Mouse (Mus musculus): Measurements from ENCODE around the gene Zfp334. TPM values are rescaled to one million over a fixed set of nuclear protein-coding genes. Genes with fewer than 3 reads are reported as not detected.

The Zfp334 gene
- polyA plus RNA-seq, 1 experiment from 2014 or later, result 2.5 TPM

DNA sequence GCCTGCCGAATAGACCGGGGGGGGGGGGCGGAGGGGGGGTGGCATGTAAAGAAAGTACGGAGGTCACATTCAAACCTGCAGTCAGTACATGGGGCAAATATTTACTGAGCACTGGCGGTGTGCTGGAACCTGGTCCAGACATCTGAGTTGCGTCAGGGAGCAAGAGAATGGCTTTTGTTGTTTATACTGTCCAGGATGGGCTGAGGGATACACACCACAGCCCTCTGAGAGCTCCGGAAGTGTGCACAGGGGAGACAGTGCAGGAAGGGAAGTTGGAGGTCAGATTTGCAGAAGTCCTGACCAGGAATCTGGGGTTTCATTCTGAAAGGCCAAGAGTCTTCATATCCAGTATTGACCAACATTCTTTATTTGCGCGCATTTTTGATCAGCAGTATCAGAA, 16.9 kb upstream of the Zfp334 start:
- Histone ChIP-seq H3K9me3 (ENCODE audit: low read length) (no peaks in the 10 kb centered on the region), H3K9ac (replicated peaks; ENCODE audit: low read depth) (no peak overlapping the region), H3K4me3 (ENCODE audit: low read depth, low read length) (no peak overlapping the region), H3K36me3 (ENCODE audit: insufficient read depth, low read length) (no peaks in the 10 kb centered on the region), H3K27me3 (replicated peaks; ENCODE audit: insufficient read depth, low read length) (no peaks in the 10 kb centered on the region), H3K4me1 (ENCODE audit: insufficient read depth, low read depth, low read length) (0 out of 2 replicates have a peak, but pooled peaks cover 2% of the 10 kb centered on the region), H3K27ac (ENCODE audit: low read length) (peak overlapping the region; percentile 66), H3K4me2 (replicated peaks; ENCODE audit: low read depth, low read length) (no peak overlapping the region)
- 20% methylated on average over 9 of the region's 9 CpGs for WGBS
- TF ChIP-seq EP300 (IDR thresholded peaks at IDR 0.05) (peak; percentile 36; the same call in 1 of the 2 replicates), CTCF (IDR thresholded peaks at IDR 0.05) (no peak)
- ATAC-seq, result peak; percentile 82
- DNase-seq (ENCODE audit: low spot score), result peak; percentile 49

DNA sequence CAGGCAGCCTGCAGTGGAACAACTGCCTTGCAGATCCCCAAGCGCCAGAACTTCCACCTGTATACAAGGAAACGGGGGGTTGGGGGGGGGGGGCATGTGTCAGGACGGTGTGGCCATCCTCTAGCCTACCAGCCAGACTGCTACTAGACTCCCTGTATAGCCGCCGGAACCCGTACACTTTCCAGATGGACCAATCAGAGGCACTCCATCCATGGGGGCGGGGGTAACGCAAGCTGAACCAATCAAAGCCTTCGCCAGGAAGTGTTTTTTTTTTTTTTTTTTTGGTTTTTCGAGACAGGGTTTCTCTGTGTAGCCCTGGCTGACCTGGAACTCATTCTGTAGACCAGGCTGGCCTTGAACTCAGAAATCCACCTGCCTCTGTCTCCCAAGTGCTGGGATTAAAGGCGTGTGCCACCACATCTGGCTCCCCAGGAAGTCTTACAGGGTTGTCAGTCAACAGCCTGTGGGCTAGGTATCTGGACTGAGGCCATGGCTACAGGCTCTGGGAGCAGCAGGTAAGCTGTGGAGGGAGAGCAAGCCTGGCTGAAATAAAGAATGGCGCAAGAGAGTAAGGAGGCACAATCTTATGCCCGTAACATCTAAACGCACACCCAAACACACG, 10.2 kb upstream of the Zfp334 start:
- TF ChIP-seq EP300 (IDR thresholded peaks at IDR 0.05) (no peak), CTCF (IDR thresholded peaks at IDR 0.05) (no peak)
- no peaks in the 10 kb centered on the region for H3K27me3 ChIP-seq (replicated peaks; ENCODE audit: insufficient read depth, low read length)
- DNase-seq (ENCODE audit: low spot score) (no peak), ATAC-seq (no peak)
- H3K36me3 ChIP-seq (ENCODE audit: insufficient read depth, low read length), result no peaks in the 10 kb centered on the region
- H3K4me3 ChIP-seq (ENCODE audit: low read depth, low read length), result no peak overlapping the region
- no peak overlapping the region for H3K9ac ChIP-seq (replicated peaks; ENCODE audit: low read depth)
- H3K9me3 ChIP-seq (ENCODE audit: low read length), result no peaks in the 10 kb centered on the region
- H3K4me1 ChIP-seq (ENCODE audit: insufficient read depth, low read depth, low read length), result 0 out of 2 replicates have a peak, but pooled peaks cover 2% of the 10 kb centered on the region
- H3K27ac ChIP-seq (ENCODE audit: low read length), result no peak overlapping the region
- H3K4me2 ChIP-seq (replicated peaks; ENCODE audit: low read depth, low read length), result no peak overlapping the region
- WGBS, result 77% methylated on average over 13 of the region's 15 CpGs

DNA sequence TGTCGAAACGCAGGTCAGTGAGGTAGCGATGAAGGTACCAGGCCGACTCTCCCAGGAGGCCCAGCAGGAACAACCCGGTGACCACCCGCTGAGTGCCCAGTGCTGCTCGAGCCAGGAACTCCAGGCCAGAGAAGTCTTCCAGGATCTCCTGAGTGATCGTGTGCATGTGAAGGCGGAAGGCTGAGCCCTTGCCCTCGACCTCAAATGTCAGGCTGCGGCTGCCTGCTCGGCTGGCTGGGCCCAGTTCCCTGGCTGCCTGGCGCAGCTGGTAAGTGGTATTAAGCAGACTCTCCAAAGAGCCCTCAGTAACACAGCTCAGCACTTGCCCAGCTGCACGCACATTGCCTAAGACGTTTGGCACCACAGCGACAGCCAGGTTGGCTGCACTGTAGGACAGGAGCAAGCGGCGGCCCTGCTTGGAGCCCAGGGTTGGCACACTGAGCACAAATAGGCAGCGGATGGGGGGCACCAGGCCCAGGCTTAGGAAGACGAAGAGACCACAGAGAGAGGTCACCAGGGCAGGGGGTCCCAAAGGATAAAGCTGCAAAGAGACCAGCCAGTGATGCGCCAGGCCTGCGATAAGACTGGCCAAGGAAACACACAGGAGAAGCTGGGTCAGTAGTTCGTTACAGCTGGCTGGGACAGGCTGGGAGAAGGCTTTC, 9.6 kb upstream of the Zfp334 start:
- Histone ChIP-seq H3K27me3 (replicated peaks; ENCODE audit: insufficient read depth, low read length) (no peaks in the 10 kb centered on the region), H3K4me3 (ENCODE audit: low read depth, low read length) (no peak overlapping the region), H3K9me3 (ENCODE audit: low read length) (no peaks in the 10 kb centered on the region), H3K27ac (ENCODE audit: low read length) (no peak overlapping the region), H3K4me2 (replicated peaks; ENCODE audit: low read depth, low read length) (no peak overlapping the region), H3K36me3 (ENCODE audit: insufficient read depth, low read length) (no peaks in the 10 kb centered on the region), H3K4me1 (ENCODE audit: insufficient read depth, low read depth, low read length) (0 out of 2 replicates have a peak, but pooled peaks cover 2% of the 10 kb centered on the region), H3K9ac (replicated peaks; ENCODE audit: low read depth) (no peak overlapping the region)
- ATAC-seq (peak; percentile 42), DNase-seq (ENCODE audit: low spot score) (peak; percentile 38)
- WGBS, result 65% methylated on average over 23 of the region's 23 CpGs
- TF ChIP-seq EP300 (IDR thresholded peaks at IDR 0.05), result no peak
- no peak for TF ChIP-seq CTCF (IDR thresholded peaks at IDR 0.05)

DNA sequence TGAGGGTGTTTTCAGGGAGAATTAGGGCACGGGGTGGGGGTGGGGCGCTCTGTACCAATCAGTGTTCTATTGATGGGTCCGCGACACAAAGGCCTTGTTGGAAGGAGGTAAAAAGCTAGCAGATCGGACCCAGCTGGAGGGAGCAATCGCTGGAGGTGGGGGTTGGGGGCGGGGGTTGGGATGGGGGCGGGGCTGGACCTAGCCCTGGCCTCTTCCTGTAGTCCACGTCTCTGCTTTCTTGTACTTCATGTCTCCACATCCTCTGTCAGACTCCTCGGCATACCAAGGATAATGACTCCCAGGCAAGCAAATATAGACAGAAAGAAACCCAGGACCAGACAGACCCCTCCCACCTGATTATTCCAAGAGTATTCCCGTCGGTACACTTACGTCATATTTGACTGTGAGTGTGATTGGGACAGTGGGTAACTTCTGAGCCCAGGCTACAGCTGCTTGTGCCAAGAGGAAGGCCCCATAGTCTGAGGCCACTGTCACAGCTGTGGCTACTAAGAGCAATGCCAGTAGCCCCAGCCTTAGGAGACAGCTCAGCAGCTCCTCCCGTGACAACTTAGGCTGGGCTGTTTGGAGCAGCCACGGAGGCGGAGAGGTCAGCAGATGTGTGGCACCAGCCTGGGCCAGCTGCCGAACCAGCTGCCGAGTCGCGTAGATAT, 8.9 kb upstream of the Zfp334 start:
- H3K4me3 ChIP-seq (ENCODE audit: low read depth, low read length), result no peak overlapping the region
- ATAC-seq (peak; percentile 28), DNase-seq (ENCODE audit: low spot score) (peak; percentile 22)
- TF ChIP-seq EP300 (IDR thresholded peaks at IDR 0.05) (no peak), CTCF (IDR thresholded peaks at IDR 0.05) (no peak)
- 39% methylated on average over 20 of the region's 20 CpGs for WGBS
- no peaks in the 10 kb centered on the region for H3K36me3 ChIP-seq (ENCODE audit: insufficient read depth, low read length)
- H3K27me3 ChIP-seq (replicated peaks; ENCODE audit: insufficient read depth, low read length), result no peaks in the 10 kb centered on the region
- H3K27ac ChIP-seq (ENCODE audit: low read length), result no peak overlapping the region
- H3K4me1 ChIP-seq (ENCODE audit: insufficient read depth, low read depth, low read length), result 0 out of 2 replicates have a peak, but pooled peaks cover 2% of the 10 kb centered on the region
- no peaks in the 10 kb centered on the region for H3K9me3 ChIP-seq (ENCODE audit: low read length)
- H3K4me2 ChIP-seq (replicated peaks; ENCODE audit: low read depth, low read length), result no peak overlapping the region
- H3K9ac ChIP-seq (replicated peaks; ENCODE audit: low read depth), result no peak overlapping the region

DNA sequence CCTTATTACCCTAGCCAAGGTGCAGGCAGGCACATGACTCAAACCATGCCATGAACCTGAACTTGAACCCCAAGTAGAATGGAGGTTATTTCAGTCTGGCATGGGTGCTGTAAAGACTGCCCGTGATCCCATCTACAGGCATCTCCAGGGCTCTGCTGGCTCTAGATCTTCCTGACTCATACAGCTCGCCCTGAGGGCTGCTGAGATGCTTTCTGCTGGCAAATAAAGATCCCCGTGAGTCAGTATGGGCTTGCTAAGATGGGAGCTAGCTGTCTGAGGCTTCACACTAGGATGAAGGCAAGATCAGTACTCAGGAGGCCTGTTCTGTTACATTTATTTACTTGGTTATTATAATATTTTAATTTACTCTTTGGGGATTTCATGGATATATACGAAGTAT, 4.1 kb upstream of the Zfp334 start:
- TF ChIP-seq CTCF (IDR thresholded peaks at IDR 0.05) (no peak), EP300 (IDR thresholded peaks at IDR 0.05) (no peak)
- Histone ChIP-seq H3K9me3 (ENCODE audit: low read length) (no peaks in the 10 kb centered on the region), H3K4me3 (ENCODE audit: low read depth, low read length) (no peak overlapping the region), H3K4me2 (replicated peaks; ENCODE audit: low read depth, low read length) (no peak overlapping the region), H3K36me3 (ENCODE audit: insufficient read depth, low read length) (no peaks in the 10 kb centered on the region), H3K27ac (ENCODE audit: low read length) (no peak overlapping the region), H3K27me3 (replicated peaks; ENCODE audit: insufficient read depth, low read length) (no peaks in the 10 kb centered on the region), H3K4me1 (ENCODE audit: insufficient read depth, low read depth, low read length) (0 out of 2 replicates have a peak, but pooled peaks cover 6% of the 10 kb centered on the region), H3K9ac (replicated peaks; ENCODE audit: low read depth) (no peak overlapping the region)
- 85% methylated on average over 4 of the region's 4 CpGs for WGBS
- DNase-seq (ENCODE audit: low spot score) (no peak), ATAC-seq (no peak)

DNA sequence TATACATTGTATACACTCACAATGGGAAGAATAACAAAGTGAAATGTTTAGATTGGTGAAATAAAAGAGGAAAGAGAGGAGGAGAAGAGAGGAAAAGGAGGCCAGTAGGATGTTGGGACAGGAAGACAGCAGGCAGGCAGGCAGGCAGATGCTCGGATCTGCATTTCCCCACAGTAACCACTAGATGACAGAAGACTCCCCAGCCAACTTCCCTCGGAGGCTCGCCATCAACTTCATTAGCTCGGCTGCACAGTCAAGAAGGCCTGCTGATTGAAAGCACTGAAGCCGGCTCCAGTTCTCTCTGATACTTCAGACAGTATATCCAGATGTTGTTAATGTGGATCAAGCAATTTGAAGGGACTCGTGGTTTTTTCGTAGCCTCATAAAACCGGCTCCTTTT, 3.5 kb upstream of the Zfp334 start:
- Histone ChIP-seq H3K36me3 (ENCODE audit: insufficient read depth, low read length) (no peaks in the 10 kb centered on the region), H3K27me3 (replicated peaks; ENCODE audit: insufficient read depth, low read length) (no peaks in the 10 kb centered on the region), H3K4me3 (ENCODE audit: low read depth, low read length) (no peak overlapping the region), H3K4me2 (replicated peaks; ENCODE audit: low read depth, low read length) (no peak overlapping the region), H3K4me1 (ENCODE audit: insufficient read depth, low read depth, low read length) (0 out of 2 replicates have a peak, but pooled peaks cover 6% of the 10 kb centered on the region), H3K9me3 (ENCODE audit: low read length) (no peaks in the 10 kb centered on the region), H3K27ac (ENCODE audit: low read length) (no peak overlapping the region), H3K9ac (replicated peaks; ENCODE audit: low read depth) (no peak overlapping the region)
- 14% methylated on average over 8 of the region's 8 CpGs for WGBS
- peak; percentile 82 for DNase-seq (ENCODE audit: low spot score)
- ATAC-seq, result peak; percentile 22; the same call in 1 of the 2 replicates
- TF ChIP-seq EP300 (IDR thresholded peaks at IDR 0.05), result no peak
- TF ChIP-seq CTCF (IDR thresholded peaks at IDR 0.05), result peak; percentile 92
